Mouse (Mus musculus): ENCODE measurements at regions not wholly inside any gene's neighbourhood (a gene's known extent, or its start where the extent isn't known, plus 50 kb on each side); places are given as distances from the start of the nearest gene placed in this dataset.

DNA sequence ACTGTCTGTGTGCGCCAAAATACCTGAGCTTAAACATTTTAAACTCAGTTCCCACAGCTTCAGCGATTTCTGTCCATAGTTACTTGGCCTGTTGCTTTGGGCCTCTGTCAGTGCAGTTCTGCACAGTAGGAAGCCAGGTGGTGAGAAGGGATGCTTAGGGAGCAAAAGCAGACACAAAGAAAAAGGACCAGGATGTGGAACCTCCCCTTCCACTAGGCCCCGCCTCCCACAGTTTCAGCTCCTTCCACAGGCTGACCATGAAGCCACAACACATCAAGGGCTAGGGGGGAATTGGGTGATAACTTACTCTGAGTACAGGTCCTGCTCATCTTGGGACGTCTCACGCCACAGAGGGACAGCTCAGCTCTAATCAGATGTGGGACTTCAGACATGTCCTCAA lies 263.5 kb upstream of the Sdk2 start:
- DNase-seq: no peak

DNA sequence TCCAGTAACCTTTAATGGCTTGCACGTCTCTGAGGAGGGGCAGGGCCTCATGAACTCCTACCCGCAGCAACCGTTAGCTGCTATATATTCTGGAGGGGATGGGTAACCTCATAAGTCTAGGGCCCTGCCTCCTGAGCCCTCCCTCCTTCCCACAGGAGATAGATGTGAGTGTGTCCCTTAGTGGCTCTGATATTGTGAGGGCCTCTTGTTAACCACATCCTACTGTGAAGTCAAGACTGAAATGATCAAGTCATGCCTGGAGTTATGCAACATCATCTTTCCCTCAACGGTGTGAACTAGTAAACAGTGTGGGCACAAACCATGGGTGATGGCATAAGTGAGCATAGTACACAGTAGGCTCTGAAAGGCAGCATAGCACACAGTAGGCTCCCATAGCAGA lies 255.8 kb upstream of the Sdk2 start:
- no peak for DNase-seq

DNA sequence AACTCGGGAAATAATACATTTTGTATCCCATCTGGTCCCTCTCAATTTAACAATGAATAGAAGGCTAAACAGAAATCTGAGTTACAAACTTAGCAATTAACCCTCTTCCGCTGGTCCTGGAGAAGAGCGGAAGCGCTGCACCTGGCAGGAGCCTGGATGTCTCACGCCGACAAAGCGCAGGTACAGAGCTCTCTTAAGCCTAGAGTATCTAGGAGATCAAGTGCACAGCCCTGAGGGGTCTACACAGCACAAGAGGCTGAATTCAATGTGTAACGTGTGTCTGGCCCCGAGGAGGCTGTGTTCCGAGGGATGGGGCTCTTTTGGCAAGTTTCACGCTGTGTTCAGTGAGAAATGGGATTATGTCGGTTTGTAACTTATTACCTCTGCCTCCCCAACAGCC lies 255.1 kb upstream of the Sdk2 start:
- DNase-seq: no peak

DNA sequence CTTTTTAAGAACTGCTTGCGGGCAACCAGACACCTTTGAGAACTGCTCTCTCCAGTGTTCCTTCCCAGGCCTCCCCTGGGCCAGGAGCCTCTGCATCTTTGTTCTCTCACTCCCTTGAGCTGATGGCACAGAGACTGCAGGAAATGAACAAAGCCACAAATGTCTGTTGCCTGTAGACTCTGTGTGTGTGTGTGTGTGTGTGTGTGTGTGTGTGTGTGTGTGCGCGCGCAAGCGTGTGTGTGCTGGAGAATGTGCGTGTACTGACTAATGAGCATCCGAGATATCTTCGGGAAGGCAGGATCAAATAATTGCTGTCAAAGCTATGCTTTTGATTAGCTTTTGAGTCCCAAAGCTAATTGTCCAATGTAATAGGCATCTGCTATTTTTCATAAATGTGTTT lies 254.7 kb upstream of the Sdk2 start:
- DNase-seq: no peak

DNA sequence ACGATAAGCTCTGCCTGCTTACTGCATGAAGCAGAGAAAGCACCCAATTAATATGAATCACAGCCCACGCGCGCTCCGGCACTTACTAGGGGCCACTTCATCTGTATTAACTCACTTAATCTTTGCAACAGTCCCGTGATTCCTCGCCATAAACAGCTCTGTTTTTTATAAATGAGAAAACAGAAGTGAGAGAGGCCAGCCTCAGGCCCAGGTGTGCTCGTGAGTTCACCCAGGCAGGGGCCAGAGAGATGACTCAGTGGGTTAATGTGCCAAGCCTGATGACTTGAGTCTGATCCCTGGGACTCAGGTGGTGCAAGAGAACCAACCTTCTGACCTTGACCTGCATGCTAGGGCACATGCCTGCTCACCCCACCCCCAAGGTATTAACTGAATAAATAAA lies 248.4 kb upstream of the Sdk2 start:
- no peak for DNase-seq

DNA sequence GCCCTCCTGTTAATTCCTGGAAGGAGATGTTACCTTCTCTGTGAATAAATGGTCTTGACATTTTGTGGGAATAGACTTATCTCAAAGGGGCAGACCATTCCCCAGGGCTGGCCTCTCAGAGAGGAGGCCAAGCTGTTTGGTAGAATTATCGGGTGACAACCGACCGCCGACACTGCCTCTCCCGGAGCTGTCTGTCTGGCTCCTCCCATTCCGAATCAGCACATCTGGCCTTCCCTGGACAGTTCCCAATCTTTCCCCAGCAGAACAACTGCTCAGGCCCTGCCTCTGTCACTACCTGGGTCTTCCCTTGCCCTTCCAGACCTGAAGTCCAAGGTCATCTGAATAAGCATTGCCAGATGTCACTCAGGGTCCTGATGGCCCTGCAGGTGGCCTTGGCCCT lies 246.8 kb upstream of the Sdk2 start:
- no peak for DNase-seq

DNA sequence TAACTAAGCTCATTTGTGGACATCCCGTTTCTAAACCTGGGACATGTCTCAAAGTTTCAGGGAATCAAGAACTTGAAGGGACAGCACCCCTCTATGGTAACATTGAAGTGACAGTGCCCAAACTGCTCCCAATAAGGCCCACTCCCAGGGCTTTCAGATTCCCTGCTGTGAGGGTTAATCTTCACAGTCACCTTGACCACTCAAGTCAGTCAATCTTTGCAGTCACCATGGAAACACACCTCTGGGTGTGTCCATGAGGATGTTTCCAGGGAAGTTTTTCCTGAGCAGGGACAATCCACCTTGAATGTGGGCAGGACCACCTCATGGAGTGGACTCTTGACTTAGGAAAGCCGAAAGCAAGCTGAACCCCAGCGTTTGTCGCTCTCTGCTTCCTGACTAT lies 244.8 kb upstream of the Sdk2 start:
- no peak for DNase-seq

DNA sequence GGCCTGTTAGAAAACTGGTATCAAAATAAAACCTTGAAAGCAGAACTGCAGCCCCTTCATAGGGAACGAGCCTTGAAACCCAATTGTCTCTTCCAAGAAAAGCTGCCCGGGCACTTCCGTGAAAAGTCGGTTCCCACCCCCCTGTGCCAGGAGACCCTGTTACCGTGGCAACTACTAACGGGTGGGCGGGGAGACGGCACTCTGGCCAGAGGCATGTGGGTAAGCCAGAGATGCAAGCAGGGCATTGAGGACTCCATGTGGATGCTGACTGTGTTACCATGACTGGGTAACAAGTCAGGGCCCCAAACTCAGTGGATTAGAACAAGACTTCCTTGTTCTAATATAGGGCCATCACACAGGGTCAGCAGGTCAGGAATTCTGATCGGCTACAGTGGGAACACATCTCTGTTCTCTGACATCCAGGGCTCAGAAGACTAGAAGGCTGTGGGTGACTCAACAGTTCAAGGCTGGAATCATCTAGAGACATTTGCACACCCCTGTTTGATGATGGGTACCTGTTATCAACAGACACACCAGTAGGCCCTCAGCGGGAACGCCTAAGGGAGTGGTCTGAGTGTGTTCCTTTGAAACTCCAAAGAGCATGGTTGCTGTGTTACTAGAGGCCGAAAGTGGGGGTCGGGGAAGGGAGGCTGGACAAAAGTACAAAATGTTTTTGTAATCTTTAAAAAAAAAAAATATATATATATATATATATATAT lies 236.9 kb upstream of the Sdk2 start:
- no peak for DNase-seq

DNA sequence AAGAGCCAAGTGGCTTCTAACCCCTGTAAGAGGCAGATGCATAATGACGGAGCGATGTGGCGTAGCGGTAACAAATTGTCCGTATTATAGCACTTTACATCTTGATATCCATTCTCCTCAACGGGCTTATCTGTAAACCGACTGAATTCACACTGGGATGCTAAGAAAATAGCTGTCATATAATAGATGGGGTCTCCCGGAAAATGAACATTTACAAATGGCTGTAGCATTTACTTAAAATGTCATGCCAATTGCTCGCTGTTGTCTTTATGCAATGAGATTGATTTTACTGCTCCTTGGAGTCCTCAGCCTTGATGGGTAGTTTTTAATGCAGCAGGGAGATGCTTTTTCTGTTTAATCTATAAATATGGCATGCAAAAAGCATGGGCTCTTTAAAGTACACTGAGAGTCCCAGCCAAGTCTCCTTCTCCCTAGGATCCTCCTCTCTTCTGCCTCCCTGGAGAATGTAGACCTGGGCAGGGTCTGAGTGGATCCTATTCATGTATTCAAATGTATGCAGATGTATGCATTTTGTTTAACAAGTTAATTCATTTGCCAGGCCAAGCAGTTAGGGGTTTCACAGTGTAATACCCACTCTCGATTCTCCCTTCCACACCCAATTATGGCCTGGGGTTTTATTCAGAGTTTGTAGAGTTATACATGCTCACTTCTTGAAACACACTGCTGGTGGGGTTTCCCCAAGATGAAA lies 233.9 kb upstream of the Sdk2 start:
- DNase-seq: no peak

DNA sequence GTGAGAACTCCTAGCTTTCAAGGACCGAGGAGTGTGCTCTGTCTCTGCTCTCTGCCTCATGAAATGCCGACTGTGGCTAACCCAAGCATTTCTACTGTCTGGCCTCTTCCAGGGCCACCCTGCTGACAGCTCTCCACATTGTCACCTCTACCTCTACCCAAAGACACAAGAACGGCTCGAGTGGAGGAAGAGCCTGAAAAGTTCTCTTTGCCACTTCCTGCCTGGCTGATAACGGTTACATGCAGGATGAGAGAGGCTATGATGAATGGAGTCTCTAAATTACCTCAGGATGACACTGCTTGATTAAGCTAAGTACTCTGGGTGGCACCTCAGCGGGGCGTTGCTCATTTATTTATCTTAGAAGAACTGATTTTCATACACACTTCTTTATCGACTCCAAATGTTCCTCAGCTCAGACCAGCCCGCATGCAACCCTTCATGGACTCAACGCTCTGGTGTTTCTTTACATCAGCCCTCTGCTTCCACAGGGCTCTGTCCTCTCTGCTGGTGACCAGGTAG lies 230.0 kb upstream of the Sdk2 start:
- DNase-seq: no peak

DNA sequence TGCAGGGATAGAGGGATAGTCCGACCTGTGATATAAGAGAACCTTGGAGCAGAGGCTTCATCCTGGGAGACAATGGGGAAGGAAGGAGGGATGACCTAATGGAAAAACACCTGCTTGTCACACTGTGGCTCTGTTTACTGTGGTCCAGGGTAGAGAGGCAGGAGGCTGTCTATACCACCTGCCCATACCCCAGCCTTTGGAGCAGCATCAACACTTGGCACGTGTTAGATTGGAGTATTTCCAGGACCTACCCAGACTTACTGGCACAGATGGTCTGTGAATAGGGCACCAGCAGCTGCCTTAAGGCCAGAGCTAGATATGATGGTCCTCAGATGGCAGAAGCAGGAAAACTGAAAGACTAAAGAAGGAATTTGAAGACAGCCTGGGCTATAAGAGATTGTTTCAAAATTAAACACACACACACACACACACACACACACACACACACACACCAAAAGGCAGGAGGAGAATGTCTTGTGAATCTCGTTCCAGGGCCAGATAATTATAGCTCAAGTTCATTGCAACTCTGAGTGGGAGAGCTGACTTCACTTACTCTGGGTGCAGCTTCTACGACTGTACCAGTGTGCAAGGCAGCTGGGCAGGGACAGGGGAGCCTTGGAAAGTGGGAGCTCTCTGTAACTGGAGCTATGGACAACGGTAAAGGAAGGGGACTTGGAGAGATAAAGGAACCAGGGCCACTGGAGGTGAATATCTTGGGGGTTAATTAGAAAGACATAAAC lies 227.8 kb upstream of the Sdk2 start:
- no peak for DNase-seq

DNA sequence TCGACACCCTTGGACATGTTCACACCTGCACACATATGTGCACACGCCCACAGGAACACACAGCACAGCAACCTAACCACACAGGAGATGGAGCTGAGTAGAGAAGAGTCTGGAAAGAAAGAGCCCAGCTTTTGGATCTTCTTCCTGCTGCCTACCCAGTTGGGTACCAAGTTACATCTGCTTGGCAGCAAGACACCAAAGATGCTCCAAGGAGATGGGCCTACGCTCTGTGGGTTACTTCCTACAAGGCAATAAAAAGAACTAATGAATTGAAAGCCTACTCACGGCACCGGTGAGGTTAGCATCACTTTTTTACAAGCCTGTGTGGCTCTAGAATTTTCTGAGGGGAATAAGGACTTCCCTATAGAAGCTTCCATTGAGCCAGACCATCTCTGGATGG lies 224.4 kb upstream of the Sdk2 start:
- DNase-seq: no peak

DNA sequence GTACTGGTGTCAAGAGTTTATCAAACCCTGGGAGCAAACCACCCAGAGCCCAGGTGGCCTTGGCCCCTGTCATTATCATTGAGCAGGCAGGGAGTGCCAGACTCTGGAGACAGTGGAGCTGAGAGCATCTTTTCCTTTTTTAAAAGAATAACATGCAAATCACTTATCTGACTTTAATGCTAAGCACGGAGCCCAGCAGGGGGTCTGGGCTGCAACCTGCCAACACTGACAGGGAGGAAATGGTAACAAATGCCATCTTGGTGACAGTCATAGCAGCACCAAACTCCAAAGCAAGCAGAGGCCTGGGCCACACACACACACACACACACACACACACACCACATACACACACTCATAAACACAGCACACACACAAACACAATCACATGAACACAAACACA lies 223.1 kb upstream of the Sdk2 start:
- DNase-seq: no peak

DNA sequence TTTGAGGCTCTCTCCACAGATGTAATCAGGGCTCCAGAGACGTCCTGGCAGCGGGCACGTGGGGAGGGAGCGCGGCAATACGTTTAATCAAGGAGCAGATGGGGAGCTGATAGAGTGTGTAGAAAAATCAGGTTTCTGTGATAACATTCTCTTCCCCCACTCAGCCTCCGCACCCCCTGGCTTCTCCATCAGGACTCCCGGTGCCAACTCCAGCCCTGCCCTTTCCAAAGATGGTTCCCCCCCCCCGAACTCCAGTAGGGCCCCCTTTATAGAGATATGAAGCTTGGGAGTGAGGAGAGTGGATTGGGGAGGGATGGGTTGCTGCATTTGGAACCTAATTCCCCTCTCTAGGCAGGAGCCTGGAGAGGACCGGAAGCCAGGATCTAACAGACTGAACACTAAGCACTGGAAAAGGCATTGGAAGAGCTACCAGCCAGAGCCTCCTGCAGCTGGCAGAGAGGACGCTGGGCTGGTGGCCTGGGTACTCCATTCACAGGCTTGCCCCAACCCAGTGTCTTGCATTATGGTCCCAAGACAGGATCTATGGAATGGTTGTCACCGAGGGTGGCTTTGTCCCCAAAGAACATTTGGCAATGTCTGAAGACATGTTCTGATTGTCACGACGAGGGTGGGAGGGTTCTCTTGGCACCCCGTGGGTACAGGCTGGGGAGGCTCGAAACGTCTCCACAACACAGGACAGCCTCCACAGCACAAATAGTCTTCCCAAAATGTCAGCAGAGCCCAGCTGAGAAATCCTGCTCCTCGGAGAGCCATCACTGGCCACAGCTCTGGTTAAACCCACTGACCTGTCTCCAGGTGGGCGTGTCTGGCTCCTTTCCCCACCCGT lies 218.2 kb upstream of the Sdk2 start:
- DNase-seq: no peak

DNA sequence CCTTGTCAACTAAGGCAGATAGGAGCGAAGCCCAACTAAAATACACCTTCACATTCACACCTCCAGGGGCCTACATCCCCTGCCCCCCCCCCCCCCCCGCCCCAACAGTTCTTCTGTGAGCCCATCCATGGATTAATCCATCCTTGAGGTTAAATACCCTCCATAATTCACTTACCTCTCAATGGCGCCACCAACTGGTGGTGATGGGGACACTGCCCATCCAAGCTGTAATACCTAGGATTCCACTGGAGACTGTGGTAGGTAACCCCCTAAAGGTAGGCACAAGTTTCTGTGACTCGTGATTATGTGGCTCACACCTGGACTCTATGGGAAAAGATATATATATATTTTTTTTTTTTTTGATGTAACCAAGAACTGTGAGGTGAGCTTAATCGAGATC lies 216.4 kb upstream of the Sdk2 start:
- DNase-seq: no peak

DNA sequence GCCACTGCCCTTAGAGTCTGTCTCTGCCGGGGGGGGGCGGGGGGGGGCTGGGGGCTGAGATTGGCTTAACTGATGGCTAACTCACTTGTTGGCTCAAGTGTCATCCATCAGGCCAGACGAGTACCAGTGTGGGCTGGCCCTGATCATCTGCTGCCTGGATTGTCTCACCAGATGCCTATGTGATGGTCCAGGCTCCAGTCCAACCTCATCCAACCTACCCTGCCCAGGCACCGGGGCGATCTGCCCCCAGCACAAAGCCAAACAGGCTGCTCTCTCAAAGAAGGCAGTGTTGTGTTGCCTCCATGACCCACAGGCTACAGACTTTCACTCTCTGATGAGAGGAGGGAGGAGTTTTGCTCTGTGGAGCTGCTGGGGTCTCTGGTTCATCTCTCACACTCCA lies 215.7 kb upstream of the Sdk2 start:
- no peak for DNase-seq

DNA sequence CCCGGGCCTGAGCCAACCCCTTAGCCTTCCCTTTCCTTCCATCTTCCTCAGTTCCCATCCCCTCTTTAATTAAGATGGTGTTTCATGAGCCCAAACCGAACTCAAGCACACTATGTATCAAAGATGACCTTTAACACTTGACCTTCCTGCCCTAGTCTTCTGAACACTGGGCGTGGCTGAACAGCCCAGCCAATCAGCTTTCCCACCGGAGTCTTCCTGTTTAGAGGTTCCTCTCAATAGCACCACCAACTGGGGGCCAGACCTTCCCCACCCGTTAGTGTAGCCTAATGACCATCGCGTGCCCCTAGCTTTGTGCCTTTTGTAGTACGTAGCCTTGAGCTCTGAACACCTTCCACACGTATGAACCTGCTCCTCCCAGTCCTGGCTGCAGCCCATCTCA lies 215.0 kb upstream of the Sdk2 start:
- no peak for DNase-seq

DNA sequence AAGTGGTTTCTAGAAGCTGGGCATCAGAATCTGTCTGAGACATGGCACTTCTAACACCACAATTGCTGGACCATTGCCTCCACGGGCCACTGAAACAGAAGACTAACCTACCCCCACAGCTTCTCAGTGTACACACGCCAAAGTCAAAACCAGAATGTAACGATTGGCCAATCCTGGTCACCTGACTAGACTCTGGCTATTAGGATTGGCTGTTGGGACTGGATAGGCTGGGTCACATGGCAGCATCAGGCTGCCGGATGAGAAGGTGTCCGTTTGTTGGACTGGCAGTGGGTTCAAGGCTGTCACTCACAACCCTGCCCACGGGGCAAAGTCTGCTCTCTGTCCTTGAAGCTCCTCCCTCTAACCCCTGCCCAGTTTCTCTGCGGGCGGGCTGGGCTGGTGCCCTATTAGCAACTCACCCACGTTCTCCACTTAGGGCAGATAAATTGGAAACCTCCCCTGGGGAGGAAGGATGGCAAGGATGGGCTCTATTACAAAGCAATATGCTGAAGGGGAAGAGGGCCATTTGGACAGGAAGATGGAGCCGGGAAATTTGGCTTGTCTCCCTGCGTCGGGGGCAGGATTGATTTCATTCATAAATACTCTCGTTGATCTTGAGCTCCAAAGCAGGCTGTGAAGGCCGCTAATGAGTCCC lies 214.3 kb upstream of the Sdk2 start:
- DNase-seq: no peak

DNA sequence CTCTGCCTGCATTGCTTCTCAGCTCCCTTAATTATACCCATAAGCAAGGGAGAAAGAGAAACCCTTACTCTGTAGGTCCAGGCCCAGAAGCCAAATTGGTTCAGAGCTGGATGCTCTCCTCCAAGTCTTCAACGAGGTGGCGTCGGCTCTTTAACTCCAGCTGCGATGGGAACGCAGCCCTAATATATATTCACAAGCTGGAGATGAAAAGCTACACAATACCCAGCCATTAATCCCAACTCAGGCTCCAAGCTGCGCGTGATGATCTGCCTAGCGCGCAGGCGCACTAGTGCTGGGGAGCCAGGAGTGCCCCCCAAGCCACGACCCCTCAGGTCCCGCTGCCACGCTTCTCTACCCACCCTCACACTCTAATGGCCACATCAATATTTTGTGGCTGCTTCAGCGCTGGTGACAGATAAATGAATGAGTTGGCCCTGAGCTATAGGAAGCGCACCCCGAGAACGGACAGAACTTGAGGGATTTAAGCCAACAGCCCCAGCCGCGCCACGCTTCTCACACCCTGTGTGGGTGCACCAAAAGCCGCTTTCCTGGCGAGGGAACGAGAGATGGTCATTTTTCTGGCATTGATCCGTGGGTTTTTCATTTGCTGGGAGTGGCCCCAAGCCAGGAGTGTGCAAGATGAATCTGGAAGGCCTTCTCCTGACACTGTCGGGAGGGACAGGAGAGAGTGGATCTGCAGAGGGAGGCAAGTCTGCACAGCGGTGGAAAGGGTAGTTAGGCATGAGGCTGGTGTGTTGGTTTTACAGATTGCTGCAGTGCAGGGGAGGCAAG lies 210.9 kb upstream of the Sdk2 start:
- no peak for DNase-seq

DNA sequence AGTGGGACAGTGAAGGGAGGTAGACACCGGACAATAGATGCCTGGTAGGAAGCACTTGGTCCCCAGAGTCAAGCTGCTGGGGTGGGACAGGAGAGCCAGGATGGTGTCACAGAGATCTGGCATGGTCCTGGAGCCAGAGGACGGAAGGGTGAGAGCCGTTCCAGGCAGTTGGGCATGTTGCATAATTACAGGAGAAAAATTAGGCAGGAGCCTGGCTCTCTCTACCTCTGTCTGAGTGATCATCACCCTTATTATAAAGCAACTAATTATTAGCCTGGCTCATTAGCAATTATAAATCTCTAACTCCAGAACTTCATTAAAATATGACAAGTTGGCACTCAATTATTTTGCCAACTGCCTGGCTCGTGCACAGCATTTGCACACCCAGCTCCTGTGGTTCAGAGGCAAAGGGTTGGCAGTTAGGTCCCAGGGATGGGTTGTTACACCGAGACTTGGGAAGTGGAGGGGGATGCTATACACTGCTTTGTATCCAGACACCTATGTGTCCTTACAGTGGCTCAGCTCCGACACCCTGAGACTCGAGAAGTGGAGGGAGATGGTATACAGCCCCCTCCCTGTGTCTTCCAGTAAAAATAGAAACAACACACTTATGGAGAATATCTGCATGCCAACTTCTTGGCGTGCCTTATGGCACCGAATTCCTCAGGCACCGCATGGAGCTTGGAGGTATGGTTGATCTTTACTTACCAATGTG lies 203.7 kb upstream of the Sdk2 start:
- no peak for DNase-seq
